Mouse (Mus musculus) adrenal gland, postnatal 10 days (tissue): ENCODE results near the gene Timm10. TPM values are rescaled to one million over a fixed set of nuclear protein-coding genes. Genes with fewer than 3 reads are reported as not detected.

ENCODE experiments used
- DNase-seq: peaks from one replicate; pipeline ENCODE4 v3.0.0; 2021; ENCODE audit warnings: mixed read lengths
- total RNA-seq, 2 experiments: library from RNA; stranded (reverse); gene quantifications; 2 replicates each; pipeline ENCODE4 v1.2.3; 2021

Timm10 gene
- total RNA-seq, 2 experiments from 2014 or later = 66.0 to 69.7 TPM

DNA sequence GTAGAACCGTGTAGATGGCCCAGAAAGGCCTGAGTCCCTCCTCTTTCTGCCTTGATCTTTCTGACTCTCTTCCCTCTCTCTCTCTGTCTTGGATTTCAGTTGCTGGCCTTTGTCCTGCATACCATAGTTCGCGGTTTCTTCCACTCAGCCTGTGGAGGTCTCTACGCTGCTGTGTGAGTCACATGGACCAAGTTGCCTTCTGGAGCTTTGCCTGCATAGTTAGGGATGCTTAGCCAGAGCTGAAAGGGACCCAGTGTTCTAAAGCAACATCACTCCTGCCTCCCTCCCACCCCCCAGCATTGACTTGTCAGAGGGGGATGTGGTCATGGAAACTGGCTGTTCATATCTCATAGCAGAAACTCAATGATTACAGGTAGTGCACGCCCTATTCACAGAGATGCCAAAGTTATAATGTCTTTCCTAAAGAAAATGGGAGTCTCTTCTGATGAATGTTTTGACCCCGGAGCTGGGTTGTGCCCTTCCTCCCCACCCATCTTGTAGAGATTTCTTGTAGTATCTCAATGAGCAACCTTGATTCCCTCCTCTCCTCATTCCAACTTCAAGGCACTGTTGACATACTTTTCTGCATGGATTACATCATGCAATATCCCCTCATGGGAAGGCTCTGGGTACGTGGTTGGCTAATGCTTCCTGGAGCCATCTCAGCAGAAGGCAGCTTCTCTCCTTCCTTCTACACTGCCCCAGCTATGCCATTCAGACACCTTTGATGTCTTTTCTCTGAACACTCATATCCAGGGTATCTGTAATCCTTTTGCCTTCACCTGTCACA, 33.4 kb downstream of the Timm10 start:
- DNase-seq = peak; percentile 20

DNA sequence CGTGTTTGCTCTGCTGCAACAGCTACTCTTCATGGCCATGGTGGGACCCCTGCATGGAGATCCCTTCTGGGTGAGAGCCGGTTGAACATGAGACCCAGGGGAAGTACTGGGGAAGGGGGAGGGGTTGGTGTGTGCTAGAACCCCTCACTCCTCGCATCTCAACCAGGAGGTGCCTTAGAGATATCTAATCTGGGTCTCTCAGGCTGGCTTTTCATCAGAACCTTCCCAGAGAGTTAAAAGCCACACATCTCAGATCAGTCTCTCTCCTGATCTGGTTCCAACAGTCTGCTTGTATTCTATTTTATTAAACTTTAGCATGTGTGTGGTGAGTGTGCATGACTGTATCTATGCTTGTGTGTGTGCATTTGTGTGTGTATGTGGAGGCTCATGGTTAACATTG, 34.6 kb downstream of the Timm10 start:
- no peak for DNase-seq

DNA sequence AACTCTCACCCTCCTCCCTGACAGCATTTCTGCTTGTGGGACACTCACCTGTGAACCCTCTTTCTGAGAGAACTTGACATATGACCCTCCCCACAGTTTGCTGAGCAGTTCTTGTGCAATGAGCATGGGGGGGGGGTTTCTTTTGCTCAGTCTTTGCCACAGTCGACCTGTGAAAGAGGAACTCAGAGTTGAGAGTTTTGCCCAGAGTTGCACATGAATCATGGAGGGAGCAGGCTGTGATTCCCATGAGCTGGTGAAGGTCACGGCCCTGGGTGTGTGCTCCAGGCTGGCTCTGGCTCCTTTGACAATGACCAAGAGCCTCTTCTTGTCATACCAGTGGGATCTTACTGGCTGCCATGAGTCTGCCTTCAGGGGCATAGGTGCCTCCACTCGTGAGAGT, 35.4 kb downstream of the Timm10 start:
- peak; percentile 60 for DNase-seq

DNA sequence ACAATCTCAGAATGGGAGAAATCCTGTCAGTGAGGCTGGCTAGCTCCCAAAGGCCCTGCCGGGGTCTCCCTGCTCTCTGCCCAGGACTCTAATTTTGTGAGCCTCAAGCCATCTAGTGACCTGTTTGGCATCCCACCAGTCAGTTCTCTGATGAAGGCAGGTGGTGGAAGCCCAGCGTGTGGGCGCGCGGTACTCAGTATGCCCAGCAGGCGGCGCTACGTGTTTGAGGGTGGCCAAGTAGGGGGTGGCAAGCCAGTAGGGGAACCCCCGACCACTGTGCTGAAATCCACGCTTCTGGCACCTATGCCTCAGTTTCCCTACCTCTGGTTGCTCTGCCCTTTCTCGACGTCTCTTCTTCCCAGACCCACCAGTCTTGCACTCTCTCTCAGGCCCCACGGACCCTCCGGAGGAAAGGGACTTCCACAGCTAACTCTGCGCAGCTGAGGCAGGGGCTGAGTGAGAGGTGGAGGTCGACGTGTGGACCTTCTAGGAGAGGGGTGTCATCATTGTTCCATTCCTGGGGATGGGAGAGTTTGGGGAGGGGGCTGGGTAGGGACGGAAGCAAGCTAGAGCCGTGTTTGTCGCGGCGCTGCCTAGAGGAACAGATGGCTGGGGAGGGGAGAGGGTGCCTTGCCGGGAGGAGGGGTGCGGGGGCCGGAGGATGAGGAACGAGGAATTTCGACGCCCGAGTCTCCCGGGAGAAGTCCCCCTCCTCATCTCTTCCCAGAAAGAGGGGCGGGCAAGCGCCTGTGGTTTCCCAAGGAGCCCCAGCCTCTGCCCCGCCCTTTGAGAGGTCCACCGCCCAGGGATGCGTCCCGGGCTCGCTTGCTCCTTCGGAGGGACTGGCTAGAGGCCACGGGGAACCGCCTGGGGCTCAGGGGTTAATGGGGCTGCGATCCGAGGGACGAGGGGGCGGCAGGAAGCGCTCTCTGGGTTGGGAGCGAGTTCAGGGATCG, 39.1 kb downstream of the Timm10 start:
- peak; percentile 67 for DNase-seq

DNA sequence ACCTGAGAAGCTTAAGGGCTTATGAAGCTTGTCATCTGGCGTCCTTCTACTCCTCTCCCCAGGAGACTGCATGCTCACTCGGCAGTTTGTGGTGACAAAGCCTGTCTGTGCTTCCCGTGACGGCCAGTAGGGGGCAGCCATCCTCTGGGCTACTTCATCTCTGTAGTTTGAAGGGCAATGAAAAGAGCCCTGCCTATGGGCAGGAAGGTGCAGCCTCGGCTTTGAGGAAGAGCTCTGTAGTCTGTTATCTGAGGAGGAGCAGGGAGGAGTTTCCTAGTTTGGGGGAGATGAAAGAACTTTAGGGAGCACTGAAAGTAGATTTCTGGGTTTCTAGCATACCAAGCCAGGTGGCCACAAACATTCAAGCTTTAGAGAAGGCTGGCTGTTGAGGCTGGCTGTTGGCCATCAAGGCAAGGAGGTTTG, 41.7 kb downstream of the Timm10 start:
- DNase-seq = peak; percentile 84

DNA sequence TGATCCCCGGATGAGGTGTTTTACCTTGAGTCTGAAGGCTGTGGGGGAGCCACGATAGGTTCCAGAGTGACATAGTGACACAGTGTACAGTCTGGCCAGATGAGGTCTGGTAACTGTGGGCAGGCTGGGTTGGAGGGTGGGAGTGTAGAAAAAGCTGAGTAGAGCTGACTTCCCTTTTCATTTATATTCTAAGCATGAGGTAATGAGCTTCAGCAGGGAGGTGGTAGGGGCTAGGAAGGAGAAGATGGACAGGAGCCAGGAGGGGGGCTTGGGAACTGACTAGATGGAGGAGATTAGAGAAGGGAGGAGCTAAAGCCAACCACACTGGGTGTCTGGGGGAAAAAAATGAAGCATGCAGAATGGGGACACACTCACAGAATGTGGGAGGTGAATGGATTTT, 42.2 kb downstream of the Timm10 start:
- DNase-seq = no peak

DNA sequence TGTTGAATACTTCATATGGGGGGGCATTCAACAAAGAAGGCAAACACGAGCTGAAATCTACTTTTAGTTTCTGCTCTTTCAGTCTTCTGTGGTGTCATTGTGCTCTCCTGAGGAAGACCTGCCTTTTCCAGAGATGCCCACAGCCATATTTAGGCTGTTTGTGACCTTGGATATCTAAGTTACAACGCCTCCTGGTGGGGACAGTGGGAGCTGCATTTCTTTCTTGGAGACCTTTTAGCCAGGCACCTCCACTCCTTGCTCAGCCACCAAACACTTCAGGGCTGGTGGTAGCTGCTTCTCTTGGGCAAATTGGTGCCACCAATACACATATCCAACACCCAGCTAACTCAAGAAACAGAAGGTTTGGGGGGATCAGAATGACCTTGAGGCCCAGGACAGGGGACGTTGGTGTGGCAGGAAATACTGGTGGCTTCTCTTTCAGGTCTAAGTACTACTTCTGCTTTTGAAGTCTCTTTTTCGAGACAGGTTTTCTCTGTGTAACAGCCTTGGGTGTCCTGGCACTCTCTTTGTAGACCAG, 43.9 kb downstream of the Timm10 start:
- no peak for DNase-seq

DNA sequence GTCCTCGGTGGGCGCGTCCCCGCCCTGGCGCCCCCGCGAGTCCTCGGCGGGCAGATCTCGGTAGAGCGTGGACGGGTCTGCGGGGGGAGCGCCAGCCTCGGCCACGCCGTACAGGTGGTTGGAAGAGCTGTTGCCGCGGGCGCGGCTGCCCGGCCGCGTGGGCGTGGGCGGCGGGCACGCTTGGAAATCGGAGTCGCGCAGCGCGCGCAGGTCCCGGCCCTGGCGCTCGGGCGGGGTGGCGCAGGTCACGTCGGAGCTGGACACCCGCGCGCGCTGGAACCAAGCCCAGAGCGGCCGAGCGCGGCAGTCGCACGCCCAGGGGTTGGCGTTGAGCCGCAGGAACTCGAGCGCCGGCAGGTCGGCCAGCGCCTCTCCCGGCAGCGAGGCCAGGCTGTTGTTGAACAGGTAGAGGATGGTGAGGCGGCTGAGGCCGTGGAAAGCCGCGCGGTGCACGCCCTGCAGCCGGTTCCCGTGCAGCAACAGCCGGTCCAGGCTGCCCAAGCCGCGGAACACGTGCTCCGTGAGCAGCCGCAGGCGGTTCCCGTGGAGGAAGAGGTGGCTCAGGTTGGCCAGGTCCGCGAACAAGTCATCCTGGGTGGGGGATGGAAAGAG, 45.4 kb downstream of the Timm10 start:
- DNase-seq = peak; percentile 85

DNA sequence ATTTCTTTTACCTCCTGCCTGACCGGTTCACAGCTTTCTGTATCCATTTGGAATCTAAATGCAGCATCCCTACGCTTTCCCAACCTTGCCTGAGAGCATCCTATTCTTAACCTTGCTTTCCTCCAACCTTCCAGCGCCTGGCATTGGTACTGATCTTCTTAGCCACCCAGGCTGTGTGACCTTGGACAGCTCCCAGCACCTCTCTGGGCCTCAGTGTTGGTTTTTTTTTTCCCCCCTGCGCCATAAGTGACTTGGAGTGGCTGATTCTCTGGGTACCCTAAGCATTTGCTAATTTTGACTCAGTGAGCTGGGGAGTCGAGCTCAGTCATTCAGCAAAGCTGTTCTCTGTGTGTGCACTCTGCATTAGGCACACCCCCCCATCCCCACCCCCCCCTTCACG, 49.0 kb downstream of the Timm10 start:
- no peak for DNase-seq

Other genes starting within 250 kb of the Timm10 start
- 100 to 1,000 TPM; 112 to 126 TPM for gene Ctnnd1, start 176.2 kb upstream of the Timm10 start, total RNA-seq
- under 1 TPM in 1 of 2 experiments, not detected in 1; 0.15 TPM for gene Btbd18, start 167.9 kb upstream of the Timm10 start, total RNA-seq
- 10 to 100 TPM; 55.4 to 67.6 TPM for gene Selenoh, start 156.2 kb upstream of the Timm10 start, total RNA-seq
- not detected for gene Gm28635, start 149.0 kb upstream of the Timm10 start, total RNA-seq
- 10 to 100 TPM; 18.3 to 19.5 TPM for gene Med19, start 148.6 kb upstream of the Timm10 start, total RNA-seq
- 100 to 1,000 TPM in 1 of 2 experiments, 10 to 100 TPM in 1; 92.0 to 107 TPM for gene Tmx2, start 147.9 kb upstream of the Timm10 start, total RNA-seq
- 10 to 100 TPM; 48.9 to 49.5 TPM for gene Zdhhc5, start 111.8 kb upstream of the Timm10 start, total RNA-seq
- 10 to 100 TPM; 15.5 to 15.9 TPM for gene Clp1, start 99.6 kb upstream of the Timm10 start, total RNA-seq
- gene Ypel4, start 92.9 kb upstream of the Timm10 start, total RNA-seq = 1 to 10 TPM; 4.2 to 7.9 TPM
- gene Gm19426, start 83.3 kb upstream of the Timm10 start, total RNA-seq = 1 to 10 TPM; 3.1 to 7.9 TPM
- gene Serping1, start 51.6 kb upstream of the Timm10 start, total RNA-seq = 100 to 1,000 TPM in 1 of 2 experiments, 10 to 100 TPM in 1; 79.2 to 110 TPM
- gene Ube2l6, start 28.2 kb upstream of the Timm10 start, total RNA-seq = 10 to 100 TPM; 29.5 to 31.3 TPM
- 10 to 100 TPM in 1 of 2 experiments, 1 to 10 TPM in 1; 3.8 to 21.0 TPM for gene Smtnl1, start 4.3 kb upstream of the Timm10 start, total RNA-seq
- 1 to 10 TPM; 7.9 to 8.0 TPM for gene Slc43a1, start 11.9 kb downstream of the Timm10 start, total RNA-seq
- gene Rtn4rl2, start 59.7 kb downstream of the Timm10 start, total RNA-seq = 1 to 10 TPM; 1.3 to 2.1 TPM
- 10 to 100 TPM; 56.3 to 69.7 TPM for gene Slc43a3, start 109.6 kb downstream of the Timm10 start, total RNA-seq
- gene Prg2, start 153.5 kb downstream of the Timm10 start, total RNA-seq = 10 to 100 TPM in 1 of 2 experiments, 1 to 10 TPM in 1; 5.4 to 14.4 TPM
- gene Prg3, start 161.2 kb downstream of the Timm10 start, total RNA-seq = under 1 TPM; 0.48 to 0.73 TPM
- gene Ssrp1, start 210.2 kb downstream of the Timm10 start, total RNA-seq = 100 to 1,000 TPM; 111 to 125 TPM
- gene P2rx3, start 210.5 kb downstream of the Timm10 start, total RNA-seq = 1 to 10 TPM in 1 of 2 experiments, under 1 TPM in 1; 0.66 to 1.0 TPM
- gene Tnks1bp1, start 221.0 kb downstream of the Timm10 start, total RNA-seq = 100 to 1,000 TPM; 102 to 111 TPM